Mouse (Mus musculus): Measurements from ENCODE around the gene Mast1.

- TF ChIP-seq CTCF (IDR thresholded peaks at IDR 0.05; ENCODE audit: low read depth, low read length) (no peak), POLR2A (IDR thresholded peaks at IDR 0.05; ENCODE audit: borderline replicate concordance, low read depth, low read length) (no peak)
Measured at GRCm38 (mm10) chr8:84892993-84893708, 44.0 kb downstream of the Mast1 start.
